Mouse (Mus musculus) forebrain, embryonic 10.5 days (tissue): Measurements from ENCODE around the gene Mup2. TPM values are rescaled to one million over a fixed set of nuclear protein-coding genes. Genes with fewer than 3 reads are reported as not detected.
"Not testable (repeated sequence)": the region's sequence is repeated elsewhere in the genome, so short reads cannot be mapped to it uniquely, and the experiment has no call there.

Experiments
- DNase-seq: peaks from one replicate; pipeline ENCODE4 v3.0.0-alpha.2; 2017; ENCODE audit warnings: low spot score; ENCODE audit errors: extremely low spot score
- H3K27ac ChIP-seq: fragments of 300-500 bp; sonication (generic); 2 replicates; pipeline ENCODE4 v1.5.1; 2016; ENCODE audit warnings: mild to moderate bottlenecking
- H3K27me3 ChIP-seq: fragments of 300-500 bp; sonication (generic); 2 replicates; pipeline ENCODE4 v1.6.1; 2016; ENCODE audit warnings: mild to moderate bottlenecking; ENCODE audit not compliant: poor library complexity, severe bottlenecking
- H3K36me3 ChIP-seq: fragments of 300-500 bp; sonication (generic); replicated peaks from 2 replicates; pipeline ENCODE4 v1.6.1; 2016; ENCODE audit warnings: mild to moderate bottlenecking, moderate library complexity
- H3K4me1 ChIP-seq: fragments of 300-500 bp; sonication (generic); 2 replicates; pipeline ENCODE4 v1.6.1; 2016
- H3K4me3 ChIP-seq: fragments of 300-500 bp; sonication (generic); 2 replicates; pipeline ENCODE4 v1.5.1; 2016; ENCODE audit warnings: mild to moderate bottlenecking, moderate library complexity
- H3K9me3 ChIP-seq: fragments of 300-500 bp; sonication (generic); 2 replicates; pipeline ENCODE4 v1.6.1; 2016; ENCODE audit warnings: mild to moderate bottlenecking, moderate library complexity
- polyA plus RNA-seq: library from polyadenylated mRNA; unstranded; fragments of >200 nt; fragmentation: Nextera tagmentation; extraction: Ambion mirVana; gene quantifications from 2 replicates; pipeline ENCODE4 v1.2.1, GENCODE M21; 2016

The Mup2 gene
- polyA plus RNA-seq = not detected in 2 replicates

GRCm38 (mm10) chr4:60154189-60154588 lies at the start of gene Mup2:
Mup2 (minus strand) TSS chr4:60154289.
- H3K4me3 ChIP-seq, H3K4me1 ChIP-seq, H3K27me3 ChIP-seq, DNase-seq, H3K9me3 ChIP-seq, H3K36me3 ChIP-seq, H3K27ac ChIP-seq: not testable (repeated sequence)

Other genes starting within 250 kb of the Mup2 start
- gene Slc46a2, start 239.2 kb downstream of the Mup2 start, polyA plus RNA-seq = not detected in 2 replicates
- not detected in 2 replicates for gene Mup4, start 193.6 kb downstream of the Mup2 start, polyA plus RNA-seq
- gene Mup6, start 190.0 kb downstream of the Mup2 start, polyA plus RNA-seq = not detected in 2 replicates
- gene Mup7, start 83.8 kb downstream of the Mup2 start, polyA plus RNA-seq = not detected in 2 replicates
- gene Mup8, start 68.3 kb upstream of the Mup2 start, polyA plus RNA-seq = not detected in 2 replicates